Mouse (Mus musculus): ENCODE results near the gene Gpha2.

Gene Gpha2

GRCm38 (mm10) chr19:6241274-6242107 lies 15.3 kb downstream of the Gpha2 start, which contains the start of gene Atg2a:
Gene Atg2a, plus strand, starts transcription at chr19:6241668.
- ATAC-seq (ENCODE audit: low TSS enrichment) = peak; percentile 88

- 0 out of 2 replicates have a peak, but pooled peaks have one; percentile 10 for ATAC-seq (ENCODE audit: low TSS enrichment)
Observed at GRCm38 (mm10) chr19:6242281-6242680, 16.1 kb downstream of the Gpha2 start.

GRCm38 (mm10) chr19:6243226-6243625 lies 17.0 kb downstream of the Gpha2 start:
- no peak for ATAC-seq (ENCODE audit: low TSS enrichment)

GRCm38 (mm10) chr19:6245806-6246205 lies 19.6 kb downstream of the Gpha2 start:
- ATAC-seq (ENCODE audit: low TSS enrichment) = no peak

- no peak for ATAC-seq (ENCODE audit: low TSS enrichment)
Observed at GRCm38 (mm10) chr19:6247526-6248300, 21.5 kb downstream of the Gpha2 start.

- no peak for ATAC-seq (ENCODE audit: low TSS enrichment)
Observed at GRCm38 (mm10) chr19:6253021-6253420, 26.8 kb downstream of the Gpha2 start.

GRCm38 (mm10) chr19:6260428-6260827 lies 34.2 kb downstream of the Gpha2 start:
- ATAC-seq (ENCODE audit: low TSS enrichment) = no peak

- no peak for ATAC-seq (ENCODE audit: low TSS enrichment)
Observed at GRCm38 (mm10) chr19:6260946-6261345, 34.8 kb downstream of the Gpha2 start.

GRCm38 (mm10) chr19:6261379-6261778 lies 35.2 kb downstream of the Gpha2 start:
- no peak for ATAC-seq (ENCODE audit: low TSS enrichment)

GRCm38 (mm10) chr19:6262222-6262621 lies 36.0 kb downstream of the Gpha2 start:
- ATAC-seq (ENCODE audit: low TSS enrichment) = 0 out of 2 replicates have a peak, but pooled peaks have one; percentile 14

- ATAC-seq (ENCODE audit: low TSS enrichment) = no peak
Observed at GRCm38 (mm10) chr19:6262839-6263433, 36.8 kb downstream of the Gpha2 start.

GRCm38 (mm10) chr19:6264200-6264599 lies 38.0 kb downstream of the Gpha2 start:
- ATAC-seq (ENCODE audit: low TSS enrichment) = peak; percentile 62; the same call in 1 of the 2 replicates

GRCm38 (mm10) chr19:6264945-6265344 lies 38.8 kb downstream of the Gpha2 start:
- no peak for ATAC-seq (ENCODE audit: low TSS enrichment)

- no peak for ATAC-seq (ENCODE audit: low TSS enrichment)
Observed at GRCm38 (mm10) chr19:6265727-6266182, 39.6 kb downstream of the Gpha2 start.

GRCm38 (mm10) chr19:6267306-6268169 lies 41.4 kb downstream of the Gpha2 start:
- ATAC-seq (ENCODE audit: low TSS enrichment) = no peak

- no peak for ATAC-seq (ENCODE audit: low TSS enrichment)
Observed at GRCm38 (mm10) chr19:6268170-6268528, 42.0 kb downstream of the Gpha2 start.

GRCm38 (mm10) chr19:6268670-6269132 lies 42.5 kb downstream of the Gpha2 start:
- no peak for ATAC-seq (ENCODE audit: low TSS enrichment)

- no peak for ATAC-seq (ENCODE audit: low TSS enrichment)
Observed at GRCm38 (mm10) chr19:6269798-6270475, 43.8 kb downstream of the Gpha2 start.

GRCm38 (mm10) chr19:6270661-6271060 lies 44.5 kb downstream of the Gpha2 start:
- ATAC-seq (ENCODE audit: low TSS enrichment) = no peak

GRCm38 (mm10) chr19:6271206-6271605 lies 45.0 kb downstream of the Gpha2 start:
- ATAC-seq (ENCODE audit: low TSS enrichment) = no peak

GRCm38 (mm10) chr19:6272053-6272452 lies 45.9 kb downstream of the Gpha2 start:
- ATAC-seq (ENCODE audit: low TSS enrichment) = no peak
